Mouse (Mus musculus): ENCODE data around the gene Dock4. TPM values are rescaled to one million over a fixed set of nuclear protein-coding genes. Genes with fewer than 3 reads are reported as not detected.
"Not testable (repeated sequence)": the region's sequence is repeated elsewhere in the genome, so short reads cannot be mapped to it uniquely, and the experiment has no call there.

Dock4 gene
- polyA plus RNA-seq, 1 experiment from 2014 or later: 1.2 TPM

GRCm38 (mm10) chr12:40870387-40870786, 424.6 kb downstream of the Dock4 start:
- DNase-seq (ENCODE audit: low spot score): no peak

GRCm38 (mm10) chr12:40872716-40873115, 427.0 kb downstream of the Dock4 start:
- DNase-seq (ENCODE audit: low spot score): no peak

GRCm38 (mm10) chr12:40873267-40873666, 427.5 kb downstream of the Dock4 start:
- not testable (repeated sequence) for DNase-seq (ENCODE audit: low spot score)

GRCm38 (mm10) chr12:40884976-40885375, 439.2 kb downstream of the Dock4 start:
- no peak for DNase-seq (ENCODE audit: low spot score)

GRCm38 (mm10) chr12:40885377-40885776, 439.6 kb downstream of the Dock4 start:
- no peak for DNase-seq (ENCODE audit: low spot score)

- no peak for DNase-seq (ENCODE audit: low spot score)
Measured at GRCm38 (mm10) chr12:40887496-40887895, 441.7 kb downstream of the Dock4 start.

GRCm38 (mm10) chr12:40888261-40888791, 442.6 kb downstream of the Dock4 start:
- DNase-seq (ENCODE audit: low spot score): no peak

GRCm38 (mm10) chr12:40888829-40889228, 443.1 kb downstream of the Dock4 start:
- no peak for DNase-seq (ENCODE audit: low spot score)

- no peak for DNase-seq (ENCODE audit: low spot score)
Measured at GRCm38 (mm10) chr12:40889534-40889933, 443.8 kb downstream of the Dock4 start.

- no peak for DNase-seq (ENCODE audit: low spot score)
Measured at GRCm38 (mm10) chr12:40891168-40891567, 445.4 kb downstream of the Dock4 start.

GRCm38 (mm10) chr12:40893741-40894140, 448.0 kb downstream of the Dock4 start:
- no peak for DNase-seq (ENCODE audit: low spot score)

GRCm38 (mm10) chr12:40894695-40895094, 448.9 kb downstream of the Dock4 start:
- no peak for DNase-seq (ENCODE audit: low spot score)

Other genes starting within 250 kb of the Dock4 start
- 5.2 and 5.9 TPM in 2 replicates for gene Lsmem1, start 246.5 kb upstream of the Dock4 start, polyA plus RNA-seq (2015; fragmentation: Nextera tagmentation; extraction: Ambion mirVana)
- gene Ifrd1, start 197.4 kb upstream of the Dock4 start, polyA plus RNA-seq (2015; fragmentation: Nextera tagmentation; extraction: Ambion mirVana): 111 and 123 TPM in 2 replicates
- gene Zfp277, start 50 bp upstream of the Dock4 start, polyA plus RNA-seq (2015; fragmentation: Nextera tagmentation; extraction: Ambion mirVana): 27.9 and 28.9 TPM in 2 replicates

Measured in thymus, postnatal 0 days (tissue).